Mouse (Mus musculus) hematopoietic stem cell, adult 5-6 weeks (primary cell): Measurements from ENCODE around the gene Cmtm4. TPM values are rescaled to one million over a fixed set of nuclear protein-coding genes. Genes with fewer than 3 reads are reported as not detected.

Experiments used
- ATAC-seq, 2 experiments: fragments of 125-278 bp in 1 of 2; replicated peaks in 1 of 2; 2 replicates each; pipeline ENCODE4 v1.8.0; 2016 to 2017; ENCODE audit warnings: inconsistent platforms in 2 of 2, mild to moderate bottlenecking in 2 of 2, moderate number of reproducible peaks in 2 of 2, low read depth in 1 of 2, moderate TSS enrichment in 1 of 2; ENCODE audit not compliant: low FRiP score in 2 of 2, poor library complexity in 2 of 2, severe bottlenecking in 2 of 2, insufficient read depth in 1 of 2, low TSS enrichment in 1 of 2
- total RNA-seq: library from RNA; stranded (forward); fragments of 172-1452, 232-1000 nt; gene quantifications from 2 replicates; pipeline ENCODE4 v1.2.3, GENCODE M21; 2017

Cmtm4 gene
- total RNA-seq, 1 experiment from 2014 or later = 4.4 TPM

- no peak for ATAC-seq
Observed at GRCm38 (mm10) chr8:104354504-104354903, 41.1 kb downstream of the Cmtm4 start.

- ATAC-seq = peak; percentile 42 to 73; a peak in 2 of 4 replicates
Observed at GRCm38 (mm10) chr8:104353186-104353585, 42.4 kb downstream of the Cmtm4 start.

DNA sequence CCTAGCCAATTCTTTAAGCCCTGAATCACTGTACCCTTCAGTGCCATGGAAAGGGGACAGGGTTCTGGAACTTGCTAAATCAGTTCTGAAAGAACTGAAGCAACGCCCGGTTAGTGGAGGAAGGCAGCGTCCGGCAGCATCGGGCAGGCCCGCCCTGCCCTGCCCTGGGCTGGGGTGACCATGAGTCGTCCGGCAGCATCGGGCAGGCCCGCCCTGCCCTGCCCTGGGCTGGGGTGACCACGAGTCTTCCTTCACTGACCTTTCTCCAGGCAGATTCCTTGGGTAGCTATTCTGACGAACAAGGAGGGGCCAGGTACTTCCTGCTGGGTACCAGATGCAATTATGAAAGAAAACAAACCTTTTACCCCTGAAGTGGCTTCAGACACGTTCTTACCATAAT is 45.6 kb downstream of the Cmtm4 start:
- ATAC-seq = no peak

- ATAC-seq = no peak
Observed at GRCm38 (mm10) chr8:104348971-104349370, 46.6 kb downstream of the Cmtm4 start.

- no peak for ATAC-seq
Observed at GRCm38 (mm10) chr8:104346706-104347105, 48.9 kb downstream of the Cmtm4 start.

DNA sequence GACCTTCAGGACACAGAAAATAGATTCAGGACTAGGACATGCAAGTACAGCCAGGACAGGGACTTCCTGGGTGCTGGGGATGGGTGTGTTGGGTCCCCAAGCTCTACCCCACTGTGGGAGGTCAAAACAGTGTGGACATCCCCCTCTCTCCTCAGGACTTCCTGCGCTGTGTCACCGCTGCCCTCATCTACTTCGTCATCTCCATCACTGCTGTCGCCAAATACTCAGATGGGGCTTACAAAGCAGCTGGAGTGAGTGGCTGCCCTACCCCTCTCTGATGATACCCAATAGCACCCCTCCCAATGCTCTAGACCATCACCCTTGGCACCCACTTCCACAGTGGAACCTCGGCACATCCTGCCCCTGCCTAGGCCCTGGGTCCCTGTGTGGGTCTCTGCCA is 51.0 kb downstream of the Cmtm4 start:
- ATAC-seq = no peak

- peak; percentile 74 for ATAC-seq
Observed at GRCm38 (mm10) chr8:104343957-104344356, 51.6 kb downstream of the Cmtm4 start.

DNA sequence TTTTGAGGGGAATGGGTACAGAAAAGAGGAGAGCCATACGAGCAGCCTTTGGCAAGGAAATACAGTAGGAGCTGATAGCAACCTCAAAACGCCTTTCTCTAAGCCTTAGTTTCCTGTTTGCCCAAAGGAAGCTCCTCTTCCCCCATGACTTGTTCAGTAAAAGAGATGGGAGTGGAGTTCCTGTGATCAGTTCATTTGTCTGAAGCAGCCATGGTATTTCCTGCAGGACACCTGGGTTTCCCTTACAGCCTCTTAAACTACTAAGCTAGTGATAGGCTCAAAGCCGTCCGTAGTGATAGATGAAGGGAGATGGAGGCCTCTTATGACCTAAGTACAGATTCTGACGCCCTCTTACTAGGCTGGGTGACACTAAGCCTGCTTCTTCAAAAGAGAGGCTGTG is 53.2 kb downstream of the Cmtm4 start:
- ATAC-seq = no peak

- ATAC-seq = no peak
Observed at GRCm38 (mm10) chr8:104341678-104342077, 53.9 kb downstream of the Cmtm4 start.

DNA sequence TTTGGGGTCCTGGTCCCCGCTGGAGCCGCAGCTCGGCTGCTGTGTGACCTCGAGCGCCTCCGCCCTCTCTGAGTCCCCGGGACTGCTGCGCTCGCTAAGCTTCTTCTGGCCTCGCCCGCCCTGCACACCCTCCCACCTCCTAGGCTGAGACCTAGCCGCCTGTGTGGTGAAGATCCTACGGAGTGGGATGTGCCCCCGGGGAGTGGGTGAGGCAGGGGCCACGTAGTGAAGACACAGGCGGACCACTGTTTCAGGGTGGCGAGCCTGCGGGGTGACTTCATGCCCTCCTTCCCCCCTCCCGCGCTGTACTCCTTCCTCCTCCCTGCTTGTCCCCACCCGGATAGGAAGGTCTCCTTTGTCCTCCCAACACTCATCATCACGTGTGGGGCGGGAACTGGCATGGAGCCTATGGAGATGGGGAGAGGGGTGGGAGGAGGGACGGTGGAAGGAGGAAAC is 54.5 kb downstream of the Cmtm4 start:
- peak; percentile 1 to 22; a peak in 2 of 4 replicates for ATAC-seq

DNA sequence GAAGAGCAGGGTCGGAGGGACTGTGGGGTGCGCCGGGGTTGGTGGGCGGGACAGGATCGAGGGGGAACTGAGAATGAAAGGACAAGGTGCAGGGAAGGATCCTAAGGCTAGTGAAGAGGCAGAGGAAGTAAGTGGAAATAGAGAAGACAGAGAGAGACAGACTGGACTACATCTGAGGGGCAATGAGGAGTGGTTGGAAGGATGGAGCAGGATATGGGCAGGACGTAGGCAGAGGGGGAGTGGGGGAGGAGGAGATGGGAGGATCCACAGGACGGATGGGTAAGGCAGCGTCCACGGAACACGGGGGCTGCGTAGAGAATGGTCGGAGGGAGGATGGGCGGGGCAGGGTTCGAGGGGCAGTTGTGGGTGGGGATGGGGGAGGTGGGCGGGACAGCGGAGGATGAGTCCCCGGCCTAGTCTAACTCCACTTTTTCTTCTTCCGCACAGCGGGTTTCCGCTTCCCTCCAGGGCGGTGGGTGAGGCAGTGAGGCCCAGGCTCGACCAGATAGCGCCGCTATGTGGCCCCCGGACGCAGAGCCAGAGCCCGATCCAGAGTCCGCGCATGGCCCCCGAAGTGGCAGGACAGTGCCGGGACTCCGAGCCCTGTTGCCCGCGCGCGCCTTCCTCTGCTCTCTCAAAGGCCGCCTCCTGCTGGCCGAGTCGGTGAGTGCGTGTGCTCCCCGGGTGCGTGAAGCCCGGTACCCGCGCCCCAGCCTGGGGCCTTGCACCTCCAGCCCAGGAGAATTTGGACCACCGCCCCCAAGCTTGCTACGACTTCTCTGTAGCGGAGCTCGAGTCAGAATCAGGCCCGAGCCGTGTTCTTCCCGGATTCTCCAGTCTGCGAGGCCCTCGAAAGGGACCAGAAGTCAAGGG is 55.1 kb downstream of the Cmtm4 start:
- ATAC-seq = peak; percentile 59 to 65

DNA sequence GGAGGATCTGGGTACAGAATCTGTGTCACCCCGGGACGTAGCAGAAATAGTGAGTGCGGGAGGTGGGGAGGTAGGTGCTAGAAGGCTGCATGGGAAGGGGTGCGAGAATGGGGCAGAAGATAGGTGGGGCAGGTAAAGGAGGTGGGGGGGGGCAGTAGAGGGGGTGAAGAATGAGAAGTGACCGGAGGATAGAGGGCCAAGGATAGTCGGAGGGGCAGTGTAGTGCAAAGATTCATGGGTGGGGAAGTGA is 55.7 kb downstream of the Cmtm4 start:
- no peak for ATAC-seq

GRCm38 (mm10) chr8:104339229-104339982 is 56.2 kb downstream of the Cmtm4 start, which contains the start of gene Cmtm3:
TSS of gene Cmtm3 (plus strand) at chr8:104339410.
- no peak for ATAC-seq

- ATAC-seq = no peak
Observed at GRCm38 (mm10) chr8:104337890-104338289, 57.7 kb downstream of the Cmtm4 start.

DNA sequence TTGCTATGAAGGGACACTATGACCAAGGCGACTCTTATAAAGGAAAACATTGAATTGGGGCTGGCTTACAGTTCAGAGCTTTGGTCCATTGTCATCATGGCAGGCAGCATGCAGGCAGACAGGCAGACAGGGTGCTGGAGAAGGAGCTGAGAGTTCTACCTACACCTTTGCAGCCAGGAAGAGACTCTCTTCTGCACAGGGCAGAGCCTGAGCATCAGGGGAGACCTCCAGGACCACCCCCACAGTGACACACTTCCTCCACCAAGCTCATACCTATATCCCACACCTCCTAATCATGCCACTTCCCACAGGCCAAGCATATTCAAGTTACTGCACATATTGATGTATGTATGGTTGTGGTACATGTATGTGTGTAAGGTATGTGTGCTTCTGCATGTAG is 58.8 kb downstream of the Cmtm4 start:
- ATAC-seq = no peak

- no peak for ATAC-seq
Observed at GRCm38 (mm10) chr8:104334196-104334595, 61.4 kb downstream of the Cmtm4 start.

DNA sequence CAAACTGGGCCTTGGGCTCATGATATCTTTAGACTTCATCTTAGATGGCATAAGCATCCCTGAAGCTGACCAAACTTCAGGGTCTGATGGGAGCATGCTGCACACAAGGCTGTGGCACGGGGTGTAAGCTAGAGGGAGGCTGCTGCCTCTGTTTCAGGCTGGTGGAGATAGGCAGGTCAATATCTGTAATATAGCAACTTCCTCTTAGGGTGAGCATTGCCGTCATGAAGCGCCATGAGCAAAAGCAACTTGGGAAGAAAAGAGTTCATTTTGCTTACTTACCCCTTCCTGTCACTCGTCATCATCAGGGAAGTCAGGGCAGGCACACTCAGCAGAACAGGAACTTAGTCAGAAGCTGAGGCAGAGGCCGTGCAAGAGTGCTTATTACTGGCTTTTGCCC is 61.8 kb downstream of the Cmtm4 start:
- peak; percentile 39; a peak in 2 of 4 replicates for ATAC-seq
